Mouse (Mus musculus): ENCODE results near the gene Mfsd14a.

The Mfsd14a gene

GRCm38 (mm10) chr3:116653278-116653945, 9.1 kb downstream of the Mfsd14a start:
- no peak for DNase-seq (ENCODE audit: low read depth, low spot score)

- no peak for DNase-seq (ENCODE audit: low read depth, low spot score)
Measured at GRCm38 (mm10) chr3:116652033-116652446, 10.4 kb downstream of the Mfsd14a start.

- no peak for DNase-seq (ENCODE audit: low read depth, low spot score)
Measured at GRCm38 (mm10) chr3:116650698-116651097, 11.8 kb downstream of the Mfsd14a start.

GRCm38 (mm10) chr3:116648805-116649204, 13.7 kb downstream of the Mfsd14a start:
- DNase-seq (ENCODE audit: low read depth, low spot score): no peak

GRCm38 (mm10) chr3:116646387-116646786, 16.1 kb downstream of the Mfsd14a start:
- DNase-seq (ENCODE audit: low read depth, low spot score): no peak

- no peak for DNase-seq (ENCODE audit: low read depth, low spot score)
Measured at GRCm38 (mm10) chr3:116642373-116642772, 20.1 kb downstream of the Mfsd14a start.

GRCm38 (mm10) chr3:116641811-116642371, 20.6 kb downstream of the Mfsd14a start:
- DNase-seq (ENCODE audit: low read depth, low spot score): no peak

GRCm38 (mm10) chr3:116640024-116640423, 22.5 kb downstream of the Mfsd14a start:
- no peak for DNase-seq (ENCODE audit: low read depth, low spot score)

GRCm38 (mm10) chr3:116638572-116638971, 23.9 kb downstream of the Mfsd14a start:
- DNase-seq (ENCODE audit: low read depth, low spot score): no peak

GRCm38 (mm10) chr3:116637693-116638476, 24.6 kb downstream of the Mfsd14a start:
- DNase-seq (ENCODE audit: low read depth, low spot score): no peak

GRCm38 (mm10) chr3:116635799-116636198, 26.7 kb downstream of the Mfsd14a start:
- no peak for DNase-seq (ENCODE audit: low read depth, low spot score)

GRCm38 (mm10) chr3:116634853-116635252, 27.6 kb downstream of the Mfsd14a start:
- no peak for DNase-seq (ENCODE audit: low read depth, low spot score)

GRCm38 (mm10) chr3:116634091-116634490, 28.4 kb downstream of the Mfsd14a start:
- no peak for DNase-seq (ENCODE audit: low read depth, low spot score)

- no peak for DNase-seq (ENCODE audit: low read depth, low spot score)
Measured at GRCm38 (mm10) chr3:116632971-116633370, 29.5 kb downstream of the Mfsd14a start.

- no peak for DNase-seq (ENCODE audit: low read depth, low spot score)
Measured at GRCm38 (mm10) chr3:116631459-116631858, 31.0 kb downstream of the Mfsd14a start.

GRCm38 (mm10) chr3:116622641-116623040, 39.8 kb downstream of the Mfsd14a start:
- no peak for DNase-seq (ENCODE audit: low read depth, low spot score)

- DNase-seq (ENCODE audit: low read depth, low spot score): no peak
Measured at GRCm38 (mm10) chr3:116620636-116621370, 41.7 kb downstream of the Mfsd14a start.

GRCm38 (mm10) chr3:116618855-116619254, 43.6 kb downstream of the Mfsd14a start:
- DNase-seq (ENCODE audit: low read depth, low spot score): no peak

GRCm38 (mm10) chr3:116615318-116616068, 47.0 kb downstream of the Mfsd14a start:
- DNase-seq (ENCODE audit: low read depth, low spot score): no peak

- DNase-seq (ENCODE audit: low read depth, low spot score): no peak
Measured at GRCm38 (mm10) chr3:116614295-116614892, 48.1 kb downstream of the Mfsd14a start, which contains the start of gene Trmt13. Gene Trmt13 (minus strand): TSS chr3:116614587.

GRCm38 (mm10) chr3:116604570-116604969, 57.9 kb downstream of the Mfsd14a start:
- DNase-seq (ENCODE audit: low read depth, low spot score): no peak
